Comparison of ENCODE assay signal across 7 mouse cellular contexts in genomic region chr11:80385055-80385454, GRCm38 (mm10). TPM values are rescaled to one million over a fixed set of nuclear protein-coding genes. Genes with fewer than 3 reads are reported as not detected.
A peak's percentile ranks its signal among the peaks of the same experiment; 100 is the strongest.
DNase-seq lines count a peak whose midpoint lies in the region; ATAC-seq and TF ChIP-seq lines count a peak whose summit lies in the region.

No protein-coding gene starts in this region.

- peak overlapping the region; percentile 98 for H3K4me3 ChIP-seq in megakaryocyte, embryonic 14.5 days (replicated peaks)
- H3K4me3 ChIP-seq in forebrain, embryonic 14.5 days (ENCODE audit: low read depth, low read length), result peak overlapping the region; percentile 77
- H3K4me3 ChIP-seq in limb, embryonic 14.5 days (replicated peaks; ENCODE audit: low read length), result peak overlapping the region; percentile 73
- H3K4me3 ChIP-seq in stomach, embryonic 14.5 days (ENCODE audit: low read depth, low read length), result peak overlapping the region; percentile 70

- peaks cover 38% of the 10 kb centered on the region for H3K4me1 ChIP-seq in megakaryocyte, embryonic 14.5 days
- peaks cover 24% of the 10 kb centered on the region for H3K4me1 ChIP-seq in forebrain, embryonic 14.5 days (ENCODE audit: control insufficient read depth, insufficient read depth, low read length)
- peaks cover 18% of the 10 kb centered on the region for H3K4me1 ChIP-seq in limb, embryonic 14.5 days (ENCODE audit: control insufficient read depth, insufficient read depth, low read length)
- peaks cover 15% of the 10 kb centered on the region; the same call in 1 of the 2 replicates for H3K4me1 ChIP-seq in stomach, embryonic 14.5 days (ENCODE audit: control insufficient read depth, insufficient read depth, low read length)

- WGBS in forebrain, embryonic 14.5 days, result 44% methylated on average over 4 of the region's 4 CpGs
- 55% methylated on average over 4 of the region's 4 CpGs for WGBS in limb, embryonic 14.5 days
- 33% methylated on average over 4 of the region's 4 CpGs for WGBS in stomach, embryonic 14.5 days

- peak overlapping the region; percentile 85 for H3K4me2 ChIP-seq in forebrain, embryonic 14.5 days (ENCODE audit: low read length)
- H3K4me2 ChIP-seq in limb, embryonic 14.5 days (replicated peaks; ENCODE audit: low read depth, low read length, severe bottlenecking), result peak overlapping the region; percentile 58
- peak overlapping the region; percentile 73 for H3K4me2 ChIP-seq in stomach, embryonic 14.5 days (replicated peaks; ENCODE audit: low read depth, low read length)

- H3K9me3 ChIP-seq in megakaryocyte, embryonic 14.5 days, result no peaks in the 10 kb centered on the region
- H3K9me3 ChIP-seq in forebrain, embryonic 14.5 days (replicated peaks; ENCODE audit: control insufficient read depth, low read length), result no peaks in the 10 kb centered on the region
- H3K9me3 ChIP-seq in limb, embryonic 14.5 days (ENCODE audit: control insufficient read depth, low read length), result no peaks in the 10 kb centered on the region
- no peaks in the 10 kb centered on the region for H3K9me3 ChIP-seq in stomach, embryonic 14.5 days (ENCODE audit: control insufficient read depth, low read depth, low read length)

- no peak for ATAC-seq in megakaryocyte, adult 5-6 weeks (ENCODE audit: poor library complexity, severe bottlenecking)
- ATAC-seq in forebrain, embryonic 14.5 days, result no peak
- ATAC-seq in limb, embryonic 14.5 days (ENCODE audit: low FRiP score, low read depth), result no peak
- no peak for ATAC-seq in stomach, embryonic 14.5 days (ENCODE audit: insufficient number of reproducible peaks, insufficient read depth, low FRiP score, low read depth)

- H3K27ac ChIP-seq in forebrain, embryonic 14.5 days (ENCODE audit: low read depth, low read length), result no peak overlapping the region
- H3K27ac ChIP-seq in limb, embryonic 14.5 days (replicated peaks; ENCODE audit: low read depth, low read length), result no peak overlapping the region
- no peak overlapping the region for H3K27ac ChIP-seq in stomach, embryonic 14.5 days (ENCODE audit: low read length)

- TF ChIP-seq POLR2A in limb, embryonic 14.5 days (IDR thresholded peaks at IDR 0.05; ENCODE audit: borderline replicate concordance, extremely low read depth, insufficient read depth, insufficient read length), result no peak

- DNase-seq in forebrain, embryonic 14.5 days (ENCODE audit: low spot score), result no peak
- no peak for DNase-seq in limb, embryonic 14.5 days (ENCODE audit: low spot score)
- DNase-seq in B cell, adult 2 months, result no peak
- no peak for DNase-seq in natural killer cell, adult 2 months (ENCODE audit: low spot score in 2 of 2)

- H3K27me3 ChIP-seq in megakaryocyte, embryonic 14.5 days (replicated peaks), result no peaks in the 10 kb centered on the region
- H3K27me3 ChIP-seq in forebrain, embryonic 14.5 days (replicated peaks; ENCODE audit: control insufficient read depth, insufficient read depth, low read length), result no peaks in the 10 kb centered on the region
- no peaks in the 10 kb centered on the region for H3K27me3 ChIP-seq in limb, embryonic 14.5 days (ENCODE audit: control insufficient read depth, insufficient read depth, low read length)
- no peaks in the 10 kb centered on the region for H3K27me3 ChIP-seq in stomach, embryonic 14.5 days (ENCODE audit: control insufficient read depth, insufficient read depth, low read length)

- H3K9ac ChIP-seq in forebrain, embryonic 14.5 days (ENCODE audit: low read length), result peak overlapping the region; percentile 72
- peak overlapping the region; percentile 96 for H3K9ac ChIP-seq in limb, embryonic 14.5 days (ENCODE audit: low read depth, low read length, severe bottlenecking)
- H3K9ac ChIP-seq in stomach, embryonic 14.5 days (replicated peaks; ENCODE audit: low read depth, low read length), result 0 out of 2 replicates have a peak overlapping the region, but pooled peaks have one; percentile 97

- H3K36me3 ChIP-seq in megakaryocyte, embryonic 14.5 days (replicated peaks; ENCODE audit: low read length), result peaks cover 58% of the 10 kb centered on the region
- peaks cover 36% of the 10 kb centered on the region for H3K36me3 ChIP-seq in forebrain, embryonic 14.5 days (ENCODE audit: control insufficient read depth, insufficient read depth, low read length)
- H3K36me3 ChIP-seq in limb, embryonic 14.5 days (ENCODE audit: control insufficient read depth, insufficient read depth, low read length), result peaks cover 39% of the 10 kb centered on the region
- peaks cover 35% of the 10 kb centered on the region for H3K36me3 ChIP-seq in stomach, embryonic 14.5 days (ENCODE audit: control insufficient read depth, insufficient read depth, low read length)

RNA-seq across cellular contexts. Expression of gene Zfp207, which starts 2.0 kb away (rescaled TPM):
- 11.3 and 21.4 TPM in 2 replicates for polyA plus RNA-seq in megakaryocyte, embryonic 14.5 days (2012; ENCODE audit: insufficient read depth, low replicate concordance)
- total RNA-seq in megakaryocyte, adult 5-6 weeks (2015), result 350 and 374 TPM in 2 replicates
- total RNA-seq in megakaryocyte, adult 5-6 weeks (2017), result 194 and 212 TPM in 2 replicates
- polyA plus RNA-seq in forebrain, embryonic 14.5 days (2014; fragmentation: Nextera tagmentation; extraction: Ambion mirVana), result 302 and 305 TPM in 2 replicates
- 269 and 274 TPM in 2 replicates for polyA plus RNA-seq in limb, embryonic 14.5 days (2012; rRNA removed)
- polyA plus RNA-seq in limb, embryonic 14.5 days (2014; fragmentation: Nextera tagmentation; extraction: Ambion mirVana), result 237 and 252 TPM in 2 replicates
- 270 and 271 TPM in 2 replicates for polyA plus RNA-seq in stomach, embryonic 14.5 days (2014; fragmentation: Nextera tagmentation; extraction: Ambion mirVana)

RNA-seq across cellular contexts. Expression of gene 5730455P16Rik, which starts 7.2 kb away (rescaled TPM):
- polyA plus RNA-seq in megakaryocyte, embryonic 14.5 days (2012; ENCODE audit: insufficient read depth, low replicate concordance), result 0.60 and 1.8 TPM in 2 replicates
- 3.9 and 4.1 TPM in 2 replicates for total RNA-seq in megakaryocyte, adult 5-6 weeks (2015)
- total RNA-seq in megakaryocyte, adult 5-6 weeks (2017), result 6.0 and 7.5 TPM in 2 replicates
- 28.9 and 29.5 TPM in 2 replicates for polyA plus RNA-seq in forebrain, embryonic 14.5 days (2014; fragmentation: Nextera tagmentation; extraction: Ambion mirVana)
- polyA plus RNA-seq in limb, embryonic 14.5 days (2012; rRNA removed), result 10.0 and 12.7 TPM in 2 replicates
- 21.7 and 22.5 TPM in 2 replicates for polyA plus RNA-seq in limb, embryonic 14.5 days (2014; fragmentation: Nextera tagmentation; extraction: Ambion mirVana)
- polyA plus RNA-seq in stomach, embryonic 14.5 days (2014; fragmentation: Nextera tagmentation; extraction: Ambion mirVana), result 22.2 and 23.0 TPM in 2 replicates

RNA-seq across cellular contexts. Expression of gene Psmd11, which starts 43.4 kb away (rescaled TPM):
- 11.2 and 54.6 TPM in 2 replicates for polyA plus RNA-seq in megakaryocyte, embryonic 14.5 days (2012; ENCODE audit: insufficient read depth, low replicate concordance)
- total RNA-seq in megakaryocyte, adult 5-6 weeks (2015), result 62.0 and 67.1 TPM in 2 replicates
- total RNA-seq in megakaryocyte, adult 5-6 weeks (2017), result 38.8 and 73.4 TPM in 2 replicates
- polyA plus RNA-seq in forebrain, embryonic 14.5 days (2014; fragmentation: Nextera tagmentation; extraction: Ambion mirVana), result 327 and 340 TPM in 2 replicates
- 86.9 and 87.4 TPM in 2 replicates for polyA plus RNA-seq in limb, embryonic 14.5 days (2012; rRNA removed)
- polyA plus RNA-seq in limb, embryonic 14.5 days (2014; fragmentation: Nextera tagmentation; extraction: Ambion mirVana), result 261 and 264 TPM in 2 replicates
- 278 and 324 TPM in 2 replicates for polyA plus RNA-seq in stomach, embryonic 14.5 days (2014; fragmentation: Nextera tagmentation; extraction: Ambion mirVana)

Comparison
In these comparisons a context has a peak if more than half of its experiments do, and no peak if none do; other contexts are left out.
1. RNA of gene Zfp207, which starts 2.0 kb away (polyA plus RNA-seq): 302 to 305 TPM in forebrain, embryonic 14.5 days, 237 to 274 TPM in limb, embryonic 14.5 days and 270 to 271 TPM in stomach, embryonic 14.5 days; 11.3 to 21.4 TPM in megakaryocyte, embryonic 14.5 days; every median in the first group is over 10 times any median in the second.
2. Peak in every context shown above with its lines, with median percentiles within 50 percentile points of each other: H3K4me3 ChIP-seq, H3K4me2 ChIP-seq and H3K9ac ChIP-seq.